Mouse (Mus musculus) bone marrow, adult 2 months (tissue): ENCODE data around the gene Ttc37.

Experiments
- CTCF ChIP-seq: fragments of 200-500 bp; IDR thresholded peaks from 2 replicates; pipeline ENCODE4 v1.5.1; 2011; ENCODE audit warnings: low read length, control low read depth; ENCODE audit not compliant: control insufficient read depth, insufficient read depth
- POLR2A ChIP-seq: fragments of 200-500 bp; IDR thresholded peaks from 2 replicates; pipeline ENCODE4 v1.6.1; 2011; ENCODE audit warnings: low read depth, mild to moderate bottlenecking, control low read depth, low read length, borderline replicate concordance; ENCODE audit not compliant: control insufficient read depth

GRCm38 (mm10) chr13:76098116-76098492 is 430 bp upstream of the Ttc37 start:
- no peak for TF ChIP-seq POLR2A
- no peak for TF ChIP-seq CTCF
